ENCODE assay signal across 8 mouse cellular contexts in genomic region chr4:150048478-150049156, GRCm38 (mm10). TPM values are rescaled to one million over a fixed set of nuclear protein-coding genes. Genes with fewer than 3 reads are reported as not detected.
A peak's percentile ranks its signal among the peaks of the same experiment; 100 is the strongest.
DNase-seq lines count a peak whose midpoint lies in the region; ATAC-seq lines count a peak whose summit lies in the region.

No protein-coding gene starts in this region.

- no peak for ATAC-seq in hindbrain, embryonic 14.5 days (ENCODE audit: low FRiP score)
- ATAC-seq in lung, embryonic 15.5 days (ENCODE audit: borderline replicate concordance, extremely low read depth, low FRiP score, low TSS enrichment) = peak; percentile 39; the same call in 1 of the 2 replicates
- peak; percentile 64 for ATAC-seq in stomach, embryonic 15.5 days (ENCODE audit: insufficient read depth, low FRiP score, low read depth)

- peak overlapping the region; percentile 69 for H3K27ac ChIP-seq in embryonic facial prominence, embryonic 10.5 days (replicated peaks)
- no peak overlapping the region for H3K27ac ChIP-seq in hindbrain, embryonic 14.5 days
- H3K27ac ChIP-seq in lung, embryonic 15.5 days = peak overlapping the region; percentile 69
- H3K27ac ChIP-seq in stomach, embryonic 15.5 days = no peak overlapping the region

- no peaks in the 10 kb centered on the region for H3K36me3 ChIP-seq in embryonic facial prominence, embryonic 10.5 days (replicated peaks)
- H3K36me3 ChIP-seq in hindbrain, embryonic 14.5 days (replicated peaks; ENCODE audit: control insufficient read depth, insufficient read depth) = no peaks in the 10 kb centered on the region
- H3K36me3 ChIP-seq in lung, embryonic 15.5 days = no peaks in the 10 kb centered on the region
- no peaks in the 10 kb centered on the region for H3K36me3 ChIP-seq in stomach, embryonic 15.5 days

- peak overlapping the region; percentile 65 for H3K4me3 ChIP-seq in embryonic facial prominence, embryonic 10.5 days
- peak overlapping the region; percentile 42 for H3K4me3 ChIP-seq in hindbrain, embryonic 14.5 days (replicated peaks; ENCODE audit: low read length)
- peak overlapping the region; percentile 59 for H3K4me3 ChIP-seq in lung, embryonic 15.5 days
- H3K4me3 ChIP-seq in stomach, embryonic 15.5 days (replicated peaks) = peak overlapping the region; percentile 48

- peaks cover 80% of the 10 kb centered on the region for H3K27me3 ChIP-seq in embryonic facial prominence, embryonic 10.5 days (replicated peaks; ENCODE audit: low read depth, poor library complexity, severe bottlenecking)
- peaks cover 52% of the 10 kb centered on the region for H3K27me3 ChIP-seq in hindbrain, embryonic 14.5 days (ENCODE audit: control insufficient read depth, insufficient read depth, low read length)
- peaks cover 9% of the 10 kb centered on the region; the same call in 1 of the 2 replicates for H3K27me3 ChIP-seq in lung, embryonic 15.5 days
- H3K27me3 ChIP-seq in stomach, embryonic 15.5 days (replicated peaks) = peaks cover 6% of the 10 kb centered on the region; the same call in 1 of the 2 replicates

- peak; percentile 34 for DNase-seq in retina, postnatal 1 day
- DNase-seq in retina, embryonic 14.5 days (ENCODE audit: low spot score) = no peak
- peak; percentile 65 for DNase-seq in embryonic facial prominence, embryonic 10.5 days (ENCODE audit: low spot score)
- DNase-seq in hindbrain, embryonic 14.5 days (ENCODE audit: low spot score) = no peak
- no peak for DNase-seq in right cerebral cortex, postnatal 36 days (ENCODE audit: low spot score in 2 of 2)
- DNase-seq in gastrocnemius, adult 8-10 months (ENCODE audit: low spot score in 2 of 2) = no peak

- under 1% methylated on average over 49 of the region's 49 CpGs for WGBS in embryonic facial prominence, embryonic 10.5 days
- WGBS in hindbrain, embryonic 14.5 days = under 1% methylated on average over 48 of the region's 49 CpGs
- WGBS in lung, embryonic 15.5 days = 1% methylated on average over 49 of the region's 49 CpGs
- under 1% methylated on average over 49 of the region's 49 CpGs for WGBS in stomach, embryonic 15.5 days

- peak overlapping the region; percentile 82 for H3K4me2 ChIP-seq in hindbrain, embryonic 14.5 days (replicated peaks)
- H3K4me2 ChIP-seq in lung, embryonic 15.5 days = peak overlapping the region; percentile 92
- H3K4me2 ChIP-seq in stomach, embryonic 15.5 days = peak overlapping the region; percentile 88

- peaks cover 29% of the 10 kb centered on the region for H3K4me1 ChIP-seq in embryonic facial prominence, embryonic 10.5 days
- peaks cover 18% of the 10 kb centered on the region for H3K4me1 ChIP-seq in hindbrain, embryonic 14.5 days (replicated peaks; ENCODE audit: control insufficient read depth, insufficient read depth, low read length)
- H3K4me1 ChIP-seq in lung, embryonic 15.5 days = peaks cover 41% of the 10 kb centered on the region
- H3K4me1 ChIP-seq in stomach, embryonic 15.5 days = peaks cover 10% of the 10 kb centered on the region; the same call in 1 of the 2 replicates

- 0 out of 2 replicates have a peak, but pooled peaks cover 4% of the 10 kb centered on the region for H3K9me3 ChIP-seq in embryonic facial prominence, embryonic 10.5 days
- H3K9me3 ChIP-seq in hindbrain, embryonic 14.5 days (ENCODE audit: control insufficient read depth, low read length) = no peaks in the 10 kb centered on the region
- H3K9me3 ChIP-seq in lung, embryonic 15.5 days = no peaks in the 10 kb centered on the region
- H3K9me3 ChIP-seq in stomach, embryonic 15.5 days = no peaks in the 10 kb centered on the region

- peak overlapping the region; percentile 35 for H3K9ac ChIP-seq in hindbrain, embryonic 14.5 days
- H3K9ac ChIP-seq in lung, embryonic 15.5 days = peak overlapping the region; percentile 67
- H3K9ac ChIP-seq in stomach, embryonic 15.5 days = peak overlapping the region; percentile 33

RNA-seq across cellular contexts. Expression of gene Gpr157, which starts 38.5 kb away (rescaled TPM):
- 0.49 and 0.55 TPM in 2 replicates for polyA plus RNA-seq in embryonic facial prominence, embryonic 10.5 days (2016; fragmentation: Nextera tagmentation; extraction: Ambion mirVana)
- polyA plus RNA-seq in hindbrain, embryonic 14.5 days (2014; fragmentation: Nextera tagmentation; extraction: Ambion mirVana) = 0.33 and 0.39 TPM in 2 replicates
- 2.0 and 2.2 TPM in 2 replicates for polyA plus RNA-seq in lung, embryonic 15.5 days (2015; fragmentation: Nextera tagmentation; extraction: Ambion mirVana)
- 1.2 and 1.3 TPM in 2 replicates for polyA plus RNA-seq in stomach, embryonic 15.5 days (2015; fragmentation: Nextera tagmentation; extraction: Ambion mirVana)
- total RNA-seq in gastrocnemius, adult 8-10 months (2022) = 10 to 100 TPM; 32.3 to 43.2 (median 36.3) TPM

RNA-seq across cellular contexts. Expression of gene H6pd, which starts 39.8 kb away (rescaled TPM):
- 4.9 and 5.3 TPM in 2 replicates for polyA plus RNA-seq in embryonic facial prominence, embryonic 10.5 days (2016; fragmentation: Nextera tagmentation; extraction: Ambion mirVana)
- polyA plus RNA-seq in hindbrain, embryonic 14.5 days (2014; fragmentation: Nextera tagmentation; extraction: Ambion mirVana) = 3.1 and 3.2 TPM in 2 replicates
- polyA plus RNA-seq in lung, embryonic 15.5 days (2015; fragmentation: Nextera tagmentation; extraction: Ambion mirVana) = 25.0 and 29.3 TPM in 2 replicates
- 14.4 and 15.3 TPM in 2 replicates for polyA plus RNA-seq in stomach, embryonic 15.5 days (2015; fragmentation: Nextera tagmentation; extraction: Ambion mirVana)
- total RNA-seq in gastrocnemius, adult 8-10 months (2022) = 10 to 100 TPM; 47.5 to 82.4 (median 65.4) TPM

Comparison
In these comparisons a context has a peak if more than half of its experiments do, and no peak if none do; other contexts are left out.
1. DNase-seq: peak in retina, postnatal 1 day (single experiment) and embryonic facial prominence, embryonic 10.5 days (single experiment); none in retina, embryonic 14.5 days (single experiment), hindbrain, embryonic 14.5 days (single experiment), right cerebral cortex, postnatal 36 days (0 of 2) and gastrocnemius, adult 8-10 months (0 of 2).
2. H3K27ac ChIP-seq: peak in embryonic facial prominence, embryonic 10.5 days (single experiment) and lung, embryonic 15.5 days (single experiment); none in hindbrain, embryonic 14.5 days (single experiment) and stomach, embryonic 15.5 days (single experiment).
3. Peak in every context shown above with its lines, with median percentiles within 50 percentile points of each other: H3K4me3 ChIP-seq, H3K4me2 ChIP-seq and H3K9ac ChIP-seq.